Mouse (Mus musculus): ENCODE results near the gene Nxnl1.

DNA sequence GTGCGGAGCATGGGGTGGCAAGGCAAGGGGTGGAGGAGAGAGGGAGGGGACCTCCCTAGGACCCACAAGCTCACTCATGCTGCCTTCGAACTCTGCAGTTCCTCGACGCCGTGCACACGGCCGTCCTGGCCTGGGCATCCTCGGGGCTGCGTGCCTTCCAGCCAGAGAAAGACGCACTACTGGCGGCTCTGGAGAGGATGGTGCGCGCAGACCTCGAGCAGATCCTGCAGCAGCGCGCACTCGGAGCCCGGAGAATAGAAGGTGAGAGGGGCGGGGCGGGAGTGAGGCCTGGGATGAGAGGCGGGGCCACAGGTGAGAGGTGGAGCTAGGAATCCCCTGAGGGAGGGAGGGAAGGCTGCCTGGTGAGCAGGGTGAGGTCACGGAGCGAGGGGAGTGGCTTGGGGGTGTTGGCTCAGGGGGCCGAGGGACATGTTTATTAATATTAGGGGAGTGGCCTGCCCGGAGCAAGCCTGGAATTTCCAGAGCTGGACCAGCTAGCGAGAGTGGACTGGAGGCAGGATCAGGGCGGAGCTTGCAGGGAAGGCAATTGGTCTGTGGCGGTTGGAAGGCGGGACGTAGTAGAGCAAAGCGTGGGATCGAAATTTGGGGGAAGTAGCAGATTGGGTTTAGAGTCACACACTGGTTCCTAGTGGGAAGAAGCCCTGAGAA, 36.4 kb upstream of the Nxnl1 start:
- TF ChIP-seq ZNF384 (IDR thresholded peaks at IDR 0.05; ENCODE audit: low read depth, low read length) (no peak), NRF1 (IDR thresholded peaks at IDR 0.05; ENCODE audit: low read depth, low read length) (no peak), EP300 (IDR thresholded peaks at IDR 0.05; ENCODE audit: low read length) (no peak), MAFK (IDR thresholded peaks at IDR 0.05; ENCODE audit: insufficient replicate concordance, low read length) (no peak), POLR2A (IDR thresholded peaks at IDR 0.05; ENCODE audit: low read depth, low read length) (no peak), MXI1 (IDR thresholded peaks at IDR 0.05; ENCODE audit: low read depth, low read length) (no peak), ZC3H11A (IDR thresholded peaks at IDR 0.05; ENCODE audit: low read depth, low read length) (no peak), SMC3 (IDR thresholded peaks at IDR 0.05; ENCODE audit: low read depth, low read length) (no peak), ETS1 (conservative IDR thresholded peaks at IDR 0.05; ENCODE audit: low read depth, low read length) (no peak), MAZ (IDR thresholded peaks at IDR 0.05; ENCODE audit: low read depth, low read length) (no peak), CTCF (conservative IDR thresholded peaks at IDR 0.05 in 1 of 2, IDR thresholded peaks at IDR 0.05 in 1 of 2; ENCODE audit: low read depth in 2 of 2, low read length in 2 of 2) (no peak), CHD1 (IDR thresholded peaks at IDR 0.05; ENCODE audit: low read depth, low read length) (no peak), SIN3A (IDR thresholded peaks at IDR 0.05; ENCODE audit: low read length) (no peak), MAX (IDR thresholded peaks at IDR 0.05; ENCODE audit: low read length) (no peak)
